Mouse (Mus musculus) testis, adult 2 months (tissue): ENCODE data around the gene Med12l.

ENCODE experiments used
- CTCF ChIP-seq: fragments of 200-500 bp; IDR thresholded peaks from 2 replicates; pipeline ENCODE4 v1.5.1; 2012; ENCODE audit warnings: low read depth, mild to moderate bottlenecking, inconsistent platforms, low read length, moderate library complexity; ENCODE audit not compliant: control insufficient read depth, insufficient read depth, insufficient replicate concordance
- POLR2A ChIP-seq: fragments of 200-500 bp; IDR thresholded peaks from 2 replicates; pipeline ENCODE4 v1.6.1; 2012; ENCODE audit warnings: low read depth, mild to moderate bottlenecking, inconsistent platforms, low read length, moderate library complexity; ENCODE audit not compliant: control insufficient read depth

GRCm38 (mm10) chr3:59344065-59344905, 338.7 kb downstream of the Med12l start, which contains the start of gene Igsf10:
- TF ChIP-seq POLR2A = no peak
- TF ChIP-seq CTCF = no peak
